Mouse (Mus musculus) layer of hippocampus, adult 11-12 months (tissue): ENCODE measurements around the gene Nlrc4.

Experiments used
- DNase-seq: peaks from one replicate; pipeline ENCODE4 v3.0.0; 2022; ENCODE audit warnings: low spot score

Nlrc4 gene

DNA sequence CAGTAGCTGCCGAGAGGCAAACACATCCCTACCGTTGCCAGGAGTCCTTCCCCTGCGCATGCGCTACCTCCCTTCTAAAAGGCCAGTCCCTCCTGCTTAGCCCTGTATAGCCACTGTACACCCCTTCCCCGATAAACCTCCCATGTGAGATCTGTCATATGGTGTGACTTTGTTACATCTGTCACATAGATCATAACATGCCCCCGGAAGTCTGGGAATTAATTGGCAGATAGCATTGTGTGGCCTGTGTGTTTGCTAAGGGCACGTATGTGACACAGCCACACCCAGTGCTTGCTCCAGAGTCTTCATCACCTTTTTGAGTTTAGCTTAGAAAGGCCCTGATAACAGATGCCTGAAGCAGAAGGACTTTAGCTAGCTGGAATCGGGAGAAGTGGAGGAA lies 28.9 kb downstream of the Nlrc4 start:
- no peak for DNase-seq

DNA sequence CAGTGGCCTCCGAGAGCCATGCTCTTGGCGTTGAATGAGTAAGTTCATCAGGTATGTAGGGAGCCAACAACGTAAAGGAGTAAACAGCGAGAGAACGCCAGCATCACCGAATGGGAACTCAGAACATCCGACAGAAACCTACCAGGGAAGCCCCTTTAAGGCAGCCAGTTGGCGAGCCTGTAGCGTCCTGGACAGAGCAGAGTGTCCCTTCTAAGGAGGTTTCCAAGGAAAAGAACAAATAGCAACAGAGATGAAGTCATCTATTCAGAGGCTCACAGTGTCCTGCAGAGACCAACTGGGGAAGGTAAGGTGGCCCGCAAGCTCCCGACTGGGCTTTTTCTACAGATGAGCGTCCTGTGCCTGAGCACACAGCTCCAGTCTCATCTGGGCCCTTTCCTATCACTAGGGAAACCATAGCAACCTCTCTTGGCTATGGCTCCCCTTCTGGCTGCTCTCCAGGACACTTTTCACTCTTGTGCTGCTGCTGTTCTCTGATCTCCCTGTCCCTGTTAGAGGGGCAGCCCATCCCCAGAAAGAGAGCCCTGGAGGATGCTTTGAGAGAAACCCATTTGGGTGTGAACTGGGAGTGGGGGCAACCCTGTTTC lies 34.4 kb downstream of the Nlrc4 start:
- peak; percentile 40 for DNase-seq

DNA sequence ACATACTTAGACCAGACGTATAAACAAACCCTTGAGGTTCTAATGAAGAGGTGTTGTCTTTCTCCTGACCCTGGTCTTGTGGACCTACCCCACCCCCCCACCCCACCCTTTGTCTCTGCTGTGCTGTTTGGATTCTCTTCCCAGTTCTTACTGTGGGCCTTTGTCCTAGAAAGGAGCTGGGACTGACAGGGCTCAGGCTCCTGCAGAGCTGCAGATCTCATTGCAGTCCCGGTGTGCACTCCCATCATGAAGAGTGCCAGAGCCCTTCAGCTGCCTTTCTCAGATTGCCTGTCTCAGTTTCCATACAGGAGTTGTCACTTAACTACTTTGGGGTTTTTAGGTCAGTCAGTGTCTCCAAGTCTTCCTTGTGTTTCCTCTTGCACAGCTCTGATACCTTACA lies 38.3 kb downstream of the Nlrc4 start:
- no peak for DNase-seq

DNA sequence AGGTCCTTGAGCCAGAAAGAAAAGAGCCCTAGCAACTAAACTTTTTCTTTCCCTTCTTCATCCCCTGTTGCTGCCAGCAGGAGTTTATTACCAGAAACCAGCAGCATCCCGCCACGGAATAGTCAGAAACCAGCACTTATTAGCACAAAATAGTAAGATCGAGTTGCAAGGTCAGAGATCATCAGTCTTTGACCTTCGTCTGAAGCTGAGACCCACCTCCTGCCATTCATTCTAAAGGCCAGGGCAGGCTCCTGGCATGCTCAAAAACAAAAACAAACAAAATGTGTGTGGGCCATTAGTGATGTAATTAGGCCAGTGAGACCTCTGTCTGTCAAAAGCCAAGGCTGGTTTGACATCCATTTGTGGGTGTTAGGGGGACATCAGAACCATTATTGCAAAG lies 40.8 kb downstream of the Nlrc4 start:
- DNase-seq, result no peak

DNA sequence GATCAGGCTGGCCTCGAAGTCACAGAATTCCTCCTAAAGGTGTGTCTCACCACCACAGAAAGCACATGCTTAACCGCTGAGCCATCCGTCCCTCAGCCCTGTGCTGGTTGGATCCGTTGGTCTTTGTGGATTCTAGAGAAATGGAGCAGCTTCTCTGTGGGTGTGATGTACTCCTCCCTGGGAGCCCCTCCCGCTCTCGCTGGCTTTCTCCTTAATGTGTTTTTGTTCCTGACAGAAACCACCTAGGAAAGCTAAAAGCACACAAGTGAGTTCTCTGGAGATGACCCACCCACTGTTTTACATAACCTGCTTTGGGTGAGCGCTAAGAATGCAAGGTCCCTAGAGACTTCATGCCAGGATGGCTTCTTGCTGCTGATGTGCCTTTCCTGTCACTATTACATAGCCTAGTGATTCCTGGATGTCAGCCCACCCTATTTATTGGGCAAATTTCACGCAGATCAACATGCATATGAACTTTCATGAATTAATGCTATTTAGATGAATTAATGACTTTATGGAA lies 42.0 kb downstream of the Nlrc4 start:
- DNase-seq, result no peak

DNA sequence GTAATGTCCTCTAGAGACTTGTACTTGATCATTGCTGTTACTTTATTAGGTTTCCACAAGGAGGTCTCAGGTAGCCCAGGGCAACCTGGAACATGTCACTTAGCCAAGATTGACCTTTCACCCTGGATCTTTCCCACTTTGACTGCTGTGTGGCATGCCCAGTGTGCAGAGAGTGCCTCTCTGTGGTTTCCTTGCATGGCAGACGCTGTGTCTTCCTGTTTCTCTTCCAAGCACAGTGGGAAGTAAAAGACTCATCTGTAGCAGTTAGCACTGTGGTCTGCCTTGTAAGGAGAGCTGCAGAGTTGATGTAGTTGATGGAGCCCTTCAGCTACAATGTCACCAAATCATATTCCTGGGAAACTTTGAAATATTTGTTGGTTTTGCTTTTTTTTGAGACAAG lies 44.3 kb downstream of the Nlrc4 start:
- DNase-seq, result no peak

DNA sequence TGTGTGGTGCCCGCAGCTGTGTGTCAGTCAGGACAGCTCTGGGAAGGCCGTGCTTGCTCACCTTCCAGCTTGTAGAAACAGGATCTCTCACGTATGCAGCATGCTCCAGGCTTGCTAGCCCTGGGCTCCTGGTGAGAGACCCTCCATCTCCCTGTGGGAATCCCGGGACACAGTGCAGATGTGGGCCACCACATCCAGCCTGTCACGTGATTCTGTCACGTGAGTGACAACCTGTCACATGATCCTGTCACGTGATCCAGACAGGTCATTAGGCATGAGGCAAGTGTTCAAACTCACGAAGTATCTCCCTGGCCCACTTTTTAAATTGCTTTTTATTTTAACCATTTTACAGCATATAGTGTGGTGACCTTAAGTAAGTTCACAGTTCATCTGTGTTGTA lies 45.6 kb downstream of the Nlrc4 start:
- DNase-seq, result no peak

DNA sequence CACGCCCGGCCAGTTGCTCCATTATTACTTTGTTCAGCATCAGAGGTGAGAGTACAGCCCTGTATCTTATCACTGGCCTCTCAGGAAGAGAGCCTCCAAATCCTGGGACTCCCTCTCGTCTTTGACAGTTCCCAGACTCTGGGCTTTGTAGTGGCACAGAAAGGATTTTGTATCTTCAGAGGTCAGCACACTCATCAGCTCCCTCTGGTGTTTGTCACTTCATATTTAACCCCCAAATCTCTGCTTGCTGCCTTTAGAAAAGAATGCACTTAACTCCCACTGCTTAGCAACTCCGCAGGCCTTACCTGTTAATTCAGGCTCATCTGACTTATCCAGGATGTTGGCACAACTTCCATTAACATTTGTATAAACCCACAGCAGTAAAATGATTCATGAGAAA lies 49.2 kb downstream of the Nlrc4 start:
- no peak for DNase-seq

DNA sequence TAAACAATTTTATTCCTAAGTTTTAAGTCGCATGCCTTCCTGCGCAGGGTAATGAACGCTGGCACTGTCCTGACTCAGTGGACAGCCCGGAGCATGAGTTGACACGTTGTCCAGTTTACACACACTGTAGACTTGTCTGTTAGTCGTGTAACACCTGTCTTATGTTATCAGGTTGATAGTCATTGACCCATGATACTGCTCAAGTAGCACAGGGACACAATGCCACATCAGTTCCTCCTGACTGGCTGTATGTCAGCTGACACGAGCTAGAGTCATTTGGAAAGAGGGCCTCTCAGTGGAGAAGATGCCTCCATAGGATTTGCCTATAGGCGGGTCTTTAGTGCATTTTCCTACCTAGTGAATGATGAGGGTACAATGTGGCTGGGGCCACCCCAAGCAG lies 52.5 kb downstream of the Nlrc4 start:
- DNase-seq, result no peak

DNA sequence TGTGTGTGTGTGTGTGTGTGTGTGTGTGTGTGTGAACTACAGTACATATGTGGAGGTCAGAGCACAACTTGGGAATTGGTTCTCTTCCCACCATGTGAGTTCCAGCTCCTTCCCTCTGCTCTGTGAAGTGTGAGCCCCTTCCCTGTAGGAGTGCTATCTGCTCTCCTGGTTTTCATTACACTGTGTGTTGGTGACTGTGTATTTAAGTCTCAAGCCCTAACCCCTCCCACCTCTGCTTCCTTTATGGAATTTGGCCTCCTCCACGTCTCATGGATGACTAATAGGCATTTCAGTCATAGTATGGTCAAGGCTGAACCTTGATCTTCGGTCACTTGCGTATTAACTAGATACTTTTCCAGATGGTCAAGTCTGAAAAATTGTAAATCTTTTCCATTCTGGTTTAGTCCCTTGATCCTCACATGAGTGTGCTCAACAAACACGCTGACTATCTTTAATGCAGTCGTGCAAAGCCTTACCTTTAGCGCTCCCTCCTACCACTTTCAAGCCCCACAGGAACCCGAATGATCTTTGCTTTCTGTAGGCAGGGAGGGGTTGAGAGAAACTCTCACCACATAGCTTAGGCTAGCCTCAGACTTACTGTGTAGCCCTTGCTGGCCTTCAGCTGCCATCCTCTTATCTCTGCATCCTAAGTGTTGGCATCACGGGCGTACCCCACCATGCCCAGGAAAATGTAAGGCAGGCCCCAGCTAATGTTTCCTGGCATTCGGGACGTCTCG lies 56.3 kb downstream of the Nlrc4 start:
- DNase-seq, result no peak

DNA sequence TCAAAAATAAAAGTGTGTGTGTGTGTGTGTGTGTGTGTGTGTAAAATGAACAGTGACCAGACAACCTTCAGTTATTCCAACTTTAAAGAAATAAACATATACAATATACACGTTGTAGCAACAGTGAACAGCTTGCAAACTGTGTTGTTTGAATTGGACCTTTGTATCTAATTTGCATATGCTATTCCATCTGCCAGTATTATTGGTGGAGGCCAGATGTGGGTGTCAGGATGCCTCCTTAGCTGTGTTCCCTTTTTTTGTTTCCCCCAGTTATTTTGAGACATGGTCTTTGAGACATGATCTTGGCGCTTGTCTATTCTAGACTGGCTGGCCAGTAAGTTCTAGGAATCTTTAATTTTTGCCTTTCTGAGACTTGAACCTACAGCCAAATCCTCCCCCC lies 61.8 kb downstream of the Nlrc4 start:
- DNase-seq, result no peak

DNA sequence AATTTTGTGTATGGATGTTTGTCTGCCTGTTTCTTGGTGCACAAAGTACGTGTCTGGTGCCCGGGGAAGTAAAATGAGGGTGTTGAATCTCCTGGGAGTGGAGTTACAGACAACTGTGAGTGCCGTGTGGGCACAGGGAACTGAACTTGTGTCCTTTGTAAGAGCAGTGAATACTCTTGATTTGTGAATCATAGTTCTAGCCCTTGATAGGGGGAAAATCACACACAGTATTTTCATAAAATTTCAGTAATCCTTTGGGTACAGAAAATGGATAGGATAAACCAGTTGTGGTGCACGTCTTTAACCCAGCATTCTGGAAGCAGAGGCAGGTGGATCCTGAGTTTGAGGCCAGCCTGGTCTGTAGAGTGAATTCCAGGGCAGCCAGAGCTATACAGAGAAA lies 62.2 kb downstream of the Nlrc4 start:
- DNase-seq, result no peak

DNA sequence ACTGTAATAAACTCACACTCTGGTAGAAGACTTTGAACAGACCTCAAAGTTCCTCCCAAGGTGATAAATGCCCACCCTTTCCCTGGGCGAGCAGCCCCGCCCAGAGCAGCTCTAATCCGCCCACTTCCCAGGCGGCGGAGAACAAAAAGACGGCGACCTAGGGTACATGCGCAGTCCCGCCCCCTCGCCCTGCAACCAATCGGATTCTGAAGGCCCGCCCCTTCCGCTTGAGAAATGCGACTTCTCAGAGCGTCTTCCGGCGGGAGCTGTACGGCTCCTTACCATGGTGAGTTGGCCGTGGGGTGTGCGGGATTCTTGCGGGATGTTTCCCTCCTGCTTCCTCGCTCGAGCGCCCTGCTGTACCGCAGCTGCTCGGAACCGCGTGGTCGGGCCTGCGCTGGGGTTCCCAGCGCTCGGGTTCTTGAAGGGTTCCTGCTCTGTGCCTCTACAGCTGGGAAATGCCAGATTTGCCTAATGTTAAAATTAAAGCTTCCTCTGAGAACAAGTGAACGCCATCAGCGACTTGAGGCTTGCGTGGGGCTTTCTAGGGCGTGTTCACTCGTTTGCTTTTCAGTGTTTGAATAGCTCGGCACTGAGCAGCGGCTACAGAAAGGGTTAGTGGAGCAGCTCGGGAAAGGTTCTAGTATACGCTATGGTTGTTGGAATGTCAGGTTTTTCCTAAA lies 63.4 kb downstream of the Nlrc4 start, which contains the start of gene Slc30a6:
Gene Slc30a6, plus strand, starts transcription at position 226 of the 683 bp plus-strand sequence.
- peak; percentile 97 for DNase-seq

DNA sequence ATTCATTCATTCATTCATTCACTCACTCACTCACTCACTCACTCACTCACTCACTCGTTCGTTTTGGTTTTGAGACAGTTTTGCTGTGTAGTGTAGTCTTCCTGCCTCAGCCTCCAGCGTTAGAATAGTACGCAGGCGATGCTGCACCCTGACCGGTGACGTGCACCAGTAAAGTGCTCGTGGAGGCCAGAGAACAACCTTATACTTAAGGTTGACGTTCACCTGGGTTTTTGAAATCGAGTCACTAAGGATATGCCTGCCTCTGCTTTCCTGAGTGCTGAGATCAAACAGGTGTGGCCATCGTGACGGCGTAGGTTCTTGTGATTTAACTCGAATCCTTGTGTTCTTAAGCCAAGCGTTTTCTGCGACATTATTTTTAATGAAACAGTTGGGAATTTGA lies 64.1 kb downstream of the Nlrc4 start:
- DNase-seq, result no peak

DNA sequence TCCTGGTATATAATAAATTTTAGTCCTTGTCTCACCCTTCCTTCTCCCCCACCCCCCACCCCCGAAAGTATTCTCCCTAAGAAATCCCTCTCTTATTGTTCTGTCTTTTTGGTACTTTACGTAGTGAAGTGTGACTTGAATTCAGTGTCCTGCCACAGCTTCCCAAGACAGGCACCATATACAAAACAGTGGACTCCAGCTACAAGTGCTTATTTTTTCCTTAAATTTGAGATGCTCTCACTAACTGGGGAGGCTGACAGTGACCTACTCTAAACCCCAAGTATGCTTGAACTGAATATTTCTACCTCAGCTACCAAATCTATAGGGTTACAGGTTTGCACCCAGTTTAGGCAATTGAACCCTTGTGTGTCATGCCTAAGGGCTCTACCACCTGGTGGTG lies 64.6 kb downstream of the Nlrc4 start:
- DNase-seq, result no peak

DNA sequence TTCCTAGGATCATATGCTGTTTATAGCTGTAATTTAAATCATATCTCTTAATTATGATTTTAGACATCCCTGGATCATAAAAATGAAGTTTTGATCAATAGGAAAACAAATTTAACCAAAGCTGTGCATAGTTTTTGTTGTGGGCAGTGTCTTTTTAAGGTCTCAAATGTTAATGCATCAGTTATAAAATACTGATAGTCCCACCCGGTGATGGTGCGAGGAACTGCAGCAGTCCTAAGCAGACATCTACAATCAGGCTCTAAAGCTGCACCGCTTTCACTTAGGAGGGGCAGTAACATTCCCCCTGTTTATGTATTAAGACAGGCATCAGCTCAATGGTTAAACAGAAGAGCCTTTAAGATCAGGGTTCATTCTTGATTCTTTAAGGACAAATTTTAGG lies 69.1 kb downstream of the Nlrc4 start:
- no peak for DNase-seq

DNA sequence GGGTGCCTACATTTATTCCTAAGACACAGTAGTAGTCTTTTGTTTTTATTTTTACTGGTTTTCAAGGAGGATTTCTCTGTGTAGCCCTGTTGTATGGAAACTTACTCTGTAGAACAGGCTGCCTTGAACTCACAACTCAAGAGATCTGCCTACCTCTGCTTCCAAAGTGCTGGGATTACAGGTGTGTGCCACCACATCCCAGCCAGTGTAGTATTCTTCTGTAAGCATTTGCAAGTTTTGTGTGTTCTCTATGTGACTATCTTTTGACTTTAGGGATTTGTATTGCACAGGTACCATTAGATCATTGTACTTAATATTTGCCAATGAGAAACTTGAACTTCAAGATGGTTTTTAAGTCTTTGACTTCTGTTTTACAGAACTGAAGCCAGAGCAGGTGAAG lies 72.3 kb downstream of the Nlrc4 start:
- no peak for DNase-seq

DNA sequence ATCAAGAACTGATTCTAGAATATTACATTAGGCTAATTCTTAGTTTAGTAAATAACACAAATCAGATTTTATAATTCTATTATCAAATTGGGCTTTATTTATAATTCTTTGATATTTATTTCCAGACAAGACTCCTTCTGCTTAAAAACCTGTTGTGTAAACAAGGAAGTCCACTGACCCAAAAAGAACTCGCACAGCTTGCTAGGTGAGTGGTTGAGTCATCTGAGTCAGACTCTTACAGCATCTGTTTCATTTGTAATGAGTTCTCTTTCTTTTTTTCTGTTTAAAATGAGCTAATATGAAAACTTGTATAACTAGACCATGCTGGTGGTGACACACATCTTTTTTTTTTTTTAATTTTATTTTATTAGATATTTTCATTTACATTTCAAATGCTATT lies 82.0 kb downstream of the Nlrc4 start:
- DNase-seq, result no peak
